Mouse (Mus musculus): ENCODE measurements at regions not wholly inside any gene's neighbourhood (a gene's known extent, or its start where the extent isn't known, plus 50 kb on each side); places are given as distances from the start of the nearest gene placed in this dataset.

- H3K27ac ChIP-seq (ENCODE audit: insufficient read depth, low read depth, low read length): no peak overlapping the region
- peak overlapping the region; percentile 12; the same call in 1 of the 2 replicates for H3K4me3 ChIP-seq (ENCODE audit: insufficient read depth, low read depth, low read length)
- no peak for TF ChIP-seq POLR2A (IDR thresholded peaks at IDR 0.05; ENCODE audit: insufficient read depth, low read depth, low read length)
- no peak for TF ChIP-seq CTCF (IDR thresholded peaks at IDR 0.05; ENCODE audit: insufficient read depth, low read depth, low read length)
- peaks cover 11% of the 10 kb centered on the region for H3K4me1 ChIP-seq (ENCODE audit: control insufficient read depth, insufficient read depth, low read length)
- 2% methylated on average over 53 of the region's 53 CpGs for WGBS
Measured at GRCm38 (mm10) chr2:172728240-172728821, 178.9 kb downstream of the Tfap2c start.

- H3K27ac ChIP-seq (ENCODE audit: insufficient read depth, low read depth, low read length): no peak overlapping the region
- TF ChIP-seq POLR2A (IDR thresholded peaks at IDR 0.05; ENCODE audit: insufficient read depth, low read depth, low read length) (no peak), CTCF (IDR thresholded peaks at IDR 0.05; ENCODE audit: insufficient read depth, low read depth, low read length) (no peak)
- peaks cover 11% of the 10 kb centered on the region for H3K4me1 ChIP-seq (ENCODE audit: control insufficient read depth, insufficient read depth, low read length)
- WGBS: 89% methylated on average over 4 of the region's 4 CpGs
- no peak overlapping the region for H3K4me3 ChIP-seq (ENCODE audit: insufficient read depth, low read depth, low read length)
Measured at GRCm38 (mm10) chr2:172729151-172729550, 179.8 kb downstream of the Tfap2c start.

GRCm38 (mm10) chr2:172729741-172730140 is 180.3 kb downstream of the Tfap2c start:
- Histone ChIP-seq H3K4me1 (ENCODE audit: control insufficient read depth, insufficient read depth, low read length) (peaks cover 11% of the 10 kb centered on the region), H3K4me3 (ENCODE audit: insufficient read depth, low read depth, low read length) (no peak overlapping the region), H3K27ac (ENCODE audit: insufficient read depth, low read depth, low read length) (no peak overlapping the region)
- 90% methylated on average over 9 of the region's 9 CpGs for WGBS
- TF ChIP-seq CTCF (IDR thresholded peaks at IDR 0.05; ENCODE audit: insufficient read depth, low read depth, low read length) (no peak), POLR2A (IDR thresholded peaks at IDR 0.05; ENCODE audit: insufficient read depth, low read depth, low read length) (no peak)

- no peak for TF ChIP-seq POLR2A (IDR thresholded peaks at IDR 0.05; ENCODE audit: insufficient read depth, low read depth, low read length)
- no peak for TF ChIP-seq CTCF (IDR thresholded peaks at IDR 0.05; ENCODE audit: insufficient read depth, low read depth, low read length)
- WGBS: 10% methylated on average over 18 of the region's 18 CpGs
- no peak overlapping the region for H3K4me3 ChIP-seq (ENCODE audit: insufficient read depth, low read depth, low read length)
- H3K4me1 ChIP-seq (ENCODE audit: control insufficient read depth, insufficient read depth, low read length): peaks cover 11% of the 10 kb centered on the region
- no peak overlapping the region for H3K27ac ChIP-seq (ENCODE audit: insufficient read depth, low read depth, low read length)
Measured at GRCm38 (mm10) chr2:172731408-172731807, 182.0 kb downstream of the Tfap2c start.

- TF ChIP-seq CTCF (IDR thresholded peaks at IDR 0.05; ENCODE audit: insufficient read depth, low read depth, low read length): no peak
- no peak for TF ChIP-seq POLR2A (IDR thresholded peaks at IDR 0.05; ENCODE audit: insufficient read depth, low read depth, low read length)
- Histone ChIP-seq H3K4me1 (ENCODE audit: control insufficient read depth, insufficient read depth, low read length) (peaks cover 11% of the 10 kb centered on the region), H3K27ac (ENCODE audit: insufficient read depth, low read depth, low read length) (no peak overlapping the region), H3K4me3 (ENCODE audit: insufficient read depth, low read depth, low read length) (no peak overlapping the region)
- WGBS: 32% methylated on average over 19 of the region's 19 CpGs
Measured at GRCm38 (mm10) chr2:172732453-172733210, 183.2 kb downstream of the Tfap2c start.

DNA sequence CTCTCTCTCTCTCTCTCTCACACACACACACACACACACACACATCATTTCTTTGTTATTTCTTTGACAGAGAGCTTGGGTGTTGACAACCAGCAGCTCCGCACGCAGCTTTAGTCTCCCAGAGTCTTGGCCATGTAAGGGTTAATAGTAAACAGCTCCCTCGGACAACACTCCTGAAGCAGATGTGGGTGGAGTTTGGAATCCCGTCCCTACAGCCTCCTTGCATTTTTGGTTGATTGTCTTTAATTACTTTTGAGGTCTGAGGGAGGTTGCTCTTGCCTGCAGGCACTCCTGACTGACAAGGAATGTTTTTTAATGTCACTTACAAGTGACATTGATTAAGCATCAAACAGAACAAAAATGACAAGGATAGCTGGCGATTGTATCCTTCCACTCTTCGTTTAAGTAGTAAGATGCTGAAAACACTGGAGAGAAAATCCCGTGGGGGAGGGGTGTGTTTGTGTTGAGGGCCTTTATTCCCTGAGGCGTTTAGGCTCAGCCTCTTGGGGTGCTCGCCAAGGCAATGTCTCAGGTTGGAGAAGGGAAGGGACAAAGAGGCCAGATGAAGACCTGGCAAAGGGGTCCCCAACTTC is 184.1 kb downstream of the Tfap2c start:
- Histone ChIP-seq H3K4me3 (ENCODE audit: insufficient read depth, low read depth, low read length) (no peak overlapping the region), H3K27ac (ENCODE audit: insufficient read depth, low read depth, low read length) (no peak overlapping the region), H3K4me1 (ENCODE audit: control insufficient read depth, insufficient read depth, low read length) (peaks cover 6% of the 10 kb centered on the region)
- TF ChIP-seq CTCF (IDR thresholded peaks at IDR 0.05; ENCODE audit: insufficient read depth, low read depth, low read length): no peak
- no peak for TF ChIP-seq POLR2A (IDR thresholded peaks at IDR 0.05; ENCODE audit: insufficient read depth, low read depth, low read length)
- WGBS: 30% methylated on average over 9 of the region's 9 CpGs

DNA sequence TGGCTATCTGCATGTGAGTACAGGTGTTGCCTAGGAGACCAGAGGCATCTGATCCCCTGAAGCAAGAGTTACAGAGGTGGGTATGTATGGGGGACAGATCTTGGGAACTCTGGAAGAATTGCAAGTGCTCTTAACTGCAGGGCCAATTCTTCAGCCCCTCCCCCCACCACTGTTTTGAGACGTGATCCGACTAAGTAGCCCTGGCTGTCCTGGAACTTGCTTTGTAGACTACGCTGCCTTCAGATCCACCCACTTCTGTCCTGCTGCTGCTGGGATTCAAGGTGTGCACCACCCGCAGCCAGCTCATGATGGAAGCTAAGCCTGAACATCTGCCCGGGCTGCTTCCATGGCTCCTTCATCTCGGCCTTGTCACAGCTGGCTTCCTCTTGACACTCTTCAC is 186.2 kb downstream of the Tfap2c start:
- Histone ChIP-seq H3K4me3 (ENCODE audit: insufficient read depth, low read depth, low read length) (no peak overlapping the region), H3K4me1 (ENCODE audit: control insufficient read depth, insufficient read depth, low read length) (0 out of 2 replicates have a peak, but pooled peaks cover 4% of the 10 kb centered on the region), H3K27ac (ENCODE audit: insufficient read depth, low read depth, low read length) (no peak overlapping the region)
- no peak for TF ChIP-seq CTCF (IDR thresholded peaks at IDR 0.05; ENCODE audit: insufficient read depth, low read depth, low read length)
- no peak for TF ChIP-seq POLR2A (IDR thresholded peaks at IDR 0.05; ENCODE audit: insufficient read depth, low read depth, low read length)
- WGBS: 45% methylated on average over 6 of the region's 6 CpGs

DNA sequence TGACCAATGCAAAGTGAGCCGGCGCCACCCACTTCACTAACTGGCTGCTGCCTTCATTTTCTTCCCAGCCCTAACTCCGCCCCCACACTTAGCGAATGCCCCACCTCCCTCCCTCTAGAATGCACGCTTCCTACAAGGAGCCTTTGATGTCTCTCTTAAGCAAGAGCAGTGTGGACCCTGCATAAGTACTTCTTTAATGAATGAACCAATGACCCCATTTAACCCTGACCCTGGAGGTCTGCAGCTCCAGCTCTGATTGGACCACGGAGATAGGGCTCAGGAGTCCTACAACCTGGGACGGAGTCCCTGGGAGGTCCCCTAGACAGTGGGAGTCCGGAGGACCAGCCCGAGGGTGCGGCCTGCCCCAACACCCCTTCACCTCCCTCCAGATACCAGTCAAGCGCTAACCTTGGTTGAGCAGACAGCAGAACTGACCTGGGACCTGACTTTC is 189.7 kb downstream of the Tfap2c start:
- no peaks in the 10 kb centered on the region for H3K4me1 ChIP-seq (ENCODE audit: control insufficient read depth, insufficient read depth, low read length)
- no peak overlapping the region for H3K4me3 ChIP-seq (ENCODE audit: insufficient read depth, low read depth, low read length)
- WGBS: 41% methylated on average over 11 of the region's 11 CpGs
- H3K27ac ChIP-seq (ENCODE audit: insufficient read depth, low read depth, low read length): no peak overlapping the region
- TF ChIP-seq CTCF (IDR thresholded peaks at IDR 0.05; ENCODE audit: insufficient read depth, low read depth, low read length) (no peak), POLR2A (IDR thresholded peaks at IDR 0.05; ENCODE audit: insufficient read depth, low read depth, low read length) (no peak)

DNA sequence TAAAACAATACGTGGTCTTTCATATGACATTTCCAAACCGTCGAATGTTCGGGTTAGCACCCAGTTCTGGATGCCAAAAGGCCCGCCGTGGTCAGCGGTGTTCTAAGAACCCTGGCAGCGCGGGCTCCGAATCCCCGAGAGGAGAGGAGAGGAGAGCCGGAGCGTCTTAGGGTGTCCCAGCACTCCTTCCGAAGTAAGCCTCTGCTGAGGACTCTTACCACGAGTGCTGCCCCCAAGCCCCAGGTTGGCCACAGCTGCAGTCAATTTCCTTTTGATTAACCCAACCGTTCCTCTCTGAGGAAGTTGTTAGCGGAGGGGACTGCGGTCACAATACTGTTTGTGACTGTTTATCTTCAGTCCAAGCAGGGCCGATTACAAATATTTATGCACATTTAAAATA is 190.1 kb downstream of the Tfap2c start:
- H3K4me1 ChIP-seq (ENCODE audit: control insufficient read depth, insufficient read depth, low read length): no peaks in the 10 kb centered on the region
- TF ChIP-seq POLR2A (IDR thresholded peaks at IDR 0.05; ENCODE audit: insufficient read depth, low read depth, low read length) (no peak), CTCF (IDR thresholded peaks at IDR 0.05; ENCODE audit: insufficient read depth, low read depth, low read length) (no peak)
- H3K4me3 ChIP-seq (ENCODE audit: insufficient read depth, low read depth, low read length): no peak overlapping the region
- no peak overlapping the region for H3K27ac ChIP-seq (ENCODE audit: insufficient read depth, low read depth, low read length)
- WGBS: 46% methylated on average over 19 of the region's 19 CpGs
